Mouse (Mus musculus) lung, adult 18-20 months (tissue): ENCODE data around the gene Dgkb.

Source experiments
- DNase-seq, 2 experiments: peaks; one replicate each; pipeline ENCODE4 v3.0.0; 2022; ENCODE audit warnings: mixed read lengths in 2 of 2

Dgkb gene

GRCm38 (mm10) chr12:37996417-37996946 lies 179.0 kb downstream of the Dgkb start:
- no peak for DNase-seq

DNA sequence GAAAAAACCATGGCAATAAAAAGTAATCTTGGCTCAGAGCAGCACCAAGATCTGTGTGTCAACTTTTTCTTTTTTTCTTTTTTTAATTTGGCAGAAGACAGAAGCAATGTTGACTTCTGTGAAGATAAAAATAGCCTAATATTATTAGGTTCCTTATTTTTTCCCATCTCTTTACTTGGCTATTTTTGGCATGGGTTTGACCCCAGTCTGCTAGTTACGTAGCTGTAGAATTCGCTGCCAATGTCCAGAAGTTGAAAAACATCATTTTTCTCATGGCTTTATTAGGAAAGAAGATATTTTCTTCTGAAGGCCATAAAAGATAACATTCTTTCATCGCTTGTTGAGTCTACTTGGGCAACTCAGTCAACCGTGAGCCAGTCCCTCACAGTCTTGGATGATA lies 200.1 kb downstream of the Dgkb start:
- DNase-seq, result no peak

DNA sequence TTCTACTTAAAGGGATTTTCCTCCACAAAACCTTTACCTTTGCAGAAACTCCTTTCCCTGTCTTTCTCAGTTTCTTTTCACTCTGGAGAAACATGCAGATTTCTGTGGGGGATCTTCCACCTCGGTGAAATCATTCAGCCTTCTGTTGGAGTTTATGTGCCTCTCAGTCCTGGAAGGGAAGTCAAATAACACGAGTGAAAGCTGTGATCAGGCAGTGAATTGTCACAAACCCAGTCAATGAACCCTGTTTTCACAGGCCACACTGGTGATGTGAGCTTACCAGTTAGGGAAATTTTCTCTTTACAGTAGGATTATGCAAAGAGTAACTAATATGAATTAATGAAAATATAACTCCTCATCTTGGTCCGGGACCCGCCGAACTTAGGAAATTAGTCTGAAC lies 229.7 kb downstream of the Dgkb start:
- no peak for DNase-seq

- no peak for DNase-seq
Measured at GRCm38 (mm10) chr12:38088224-38088623, 270.7 kb downstream of the Dgkb start.

- DNase-seq, result no peak
Measured at GRCm38 (mm10) chr12:38111928-38112327, 294.4 kb downstream of the Dgkb start.

GRCm38 (mm10) chr12:38114990-38115615 lies 297.6 kb downstream of the Dgkb start:
- DNase-seq, result no peak

DNA sequence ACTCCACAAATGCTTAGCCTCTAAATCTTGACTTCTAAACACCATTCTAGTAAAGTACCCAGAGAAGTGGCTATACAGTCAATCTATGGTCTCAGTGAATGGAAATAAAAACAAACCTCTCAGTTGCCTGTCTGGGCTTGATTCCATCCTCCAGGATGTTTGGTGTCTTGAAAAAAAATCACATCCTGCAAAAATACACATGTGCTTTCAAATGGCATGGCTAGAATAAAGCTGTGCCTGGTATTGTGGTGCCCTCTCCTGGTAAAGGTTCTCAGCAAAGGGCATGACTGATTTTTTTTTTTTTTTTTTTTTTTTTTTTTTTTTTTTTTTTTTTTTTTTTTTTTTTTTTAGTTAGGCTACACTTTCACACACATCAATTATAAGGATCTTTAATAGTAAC lies 306.0 kb downstream of the Dgkb start:
- peak in 1 of 2 experiments; percentile 2 for DNase-seq

DNA sequence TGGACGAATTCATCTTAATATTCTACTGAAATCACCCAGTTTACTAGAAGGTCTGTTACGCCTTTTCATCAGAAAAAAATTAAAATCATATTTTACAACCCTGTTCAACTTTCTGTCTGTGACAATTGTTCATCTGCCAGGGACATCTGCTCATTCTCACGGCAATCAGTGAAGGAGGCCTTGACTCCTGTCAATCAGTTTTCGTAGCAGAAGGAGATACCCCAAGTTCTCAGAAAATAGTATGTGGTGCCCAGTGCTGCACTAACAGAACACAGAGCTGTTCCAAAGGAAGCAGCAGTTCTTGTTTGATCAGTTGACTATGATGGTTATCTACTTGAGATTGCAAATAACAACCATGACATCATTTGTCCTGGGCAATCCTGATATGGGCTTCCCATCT lies 307.8 kb downstream of the Dgkb start:
- DNase-seq, result no peak

DNA sequence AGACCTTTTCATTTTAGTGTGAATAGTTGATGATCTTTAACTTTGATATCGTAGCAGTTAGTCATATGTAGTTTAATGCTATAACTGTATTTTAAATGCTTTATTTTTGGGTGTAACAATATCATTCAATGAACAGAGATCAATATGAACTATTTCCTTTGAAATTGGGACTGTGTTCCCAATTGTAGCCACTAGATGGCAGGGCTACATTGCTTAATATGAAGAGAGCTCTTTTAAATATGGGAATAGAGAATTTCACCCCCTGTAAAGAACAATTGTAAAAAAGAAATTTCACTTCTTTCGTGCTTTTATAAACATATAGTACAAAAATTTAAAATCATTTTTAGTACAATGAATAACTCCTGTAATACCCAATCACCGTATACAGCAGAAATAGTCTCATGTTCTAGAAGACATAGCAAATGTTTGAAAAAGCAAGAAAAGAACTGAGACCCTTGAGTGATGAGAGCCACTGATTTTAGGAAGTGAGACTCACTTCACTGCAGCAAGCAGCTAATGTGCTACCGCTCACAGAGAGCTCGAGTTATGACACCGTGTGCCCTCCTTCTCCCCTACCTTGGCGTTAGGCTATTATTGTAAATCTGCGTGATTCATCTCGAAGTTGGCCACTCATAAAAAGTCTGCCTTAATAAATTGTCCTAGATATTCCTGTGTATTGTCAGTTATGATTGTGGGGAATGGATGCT lies 312.8 kb downstream of the Dgkb start:
- peak in 1 of 2 experiments; percentile 1 for DNase-seq

- peak; percentile 4 to 18 for DNase-seq
Measured at GRCm38 (mm10) chr12:38136379-38136778, 318.9 kb downstream of the Dgkb start.

DNA sequence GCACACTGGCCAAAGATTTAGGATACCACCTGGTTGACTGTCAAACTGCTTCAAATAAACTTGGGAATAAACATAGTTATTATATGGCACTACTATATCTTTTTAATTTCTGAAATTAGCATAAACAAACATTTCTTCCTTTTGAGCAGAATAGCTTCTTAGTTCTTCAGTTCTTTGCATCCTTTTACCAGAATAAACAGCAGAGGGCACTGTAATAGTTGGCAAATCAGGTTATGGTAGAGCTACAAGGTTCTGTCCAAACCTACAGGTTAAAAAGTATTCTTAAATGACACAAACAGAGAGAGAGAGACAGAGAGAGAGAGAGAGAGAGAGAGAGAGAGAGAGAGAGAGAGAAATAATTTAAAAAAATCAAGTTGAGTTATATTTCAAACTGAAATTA lies 322.5 kb downstream of the Dgkb start:
- DNase-seq, result no peak

DNA sequence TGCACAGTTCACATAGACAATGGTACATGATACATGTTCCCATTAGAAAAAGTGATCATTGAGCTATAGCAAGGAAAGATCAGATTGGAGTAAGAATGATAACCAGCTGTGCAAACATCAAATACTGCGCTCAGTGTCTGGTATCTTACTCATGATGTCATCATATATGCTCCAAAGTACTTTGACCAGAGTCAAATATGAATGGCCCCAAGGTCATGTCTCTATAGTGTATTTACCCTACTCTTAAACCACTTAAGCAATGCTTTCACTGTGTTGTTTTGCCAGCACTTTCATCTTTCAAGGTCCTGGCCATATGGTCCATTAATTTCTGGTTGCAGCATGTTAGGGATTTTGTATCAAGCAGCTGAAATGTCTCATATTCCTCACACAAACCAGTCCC lies 415.1 kb downstream of the Dgkb start:
- DNase-seq, result no peak

DNA sequence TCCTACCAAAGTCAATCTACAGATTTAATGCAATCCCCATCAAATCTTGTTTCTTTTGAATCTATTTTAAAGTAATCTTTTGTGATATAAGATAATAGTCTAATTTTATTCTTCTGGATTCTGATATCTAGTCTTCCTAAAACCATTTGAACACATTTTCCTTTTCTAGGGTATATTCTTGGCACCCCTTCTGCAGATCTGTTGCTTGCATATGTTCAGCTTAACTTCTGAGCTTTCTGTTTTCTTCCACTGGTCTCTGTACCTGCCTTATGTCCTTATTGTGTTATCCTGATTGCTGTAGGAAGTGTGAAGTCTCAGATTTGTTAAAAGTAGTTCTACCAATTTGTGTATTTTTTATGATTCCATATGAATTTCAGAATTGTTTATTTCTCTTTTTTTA lies 451.3 kb downstream of the Dgkb start:
- no peak for DNase-seq

DNA sequence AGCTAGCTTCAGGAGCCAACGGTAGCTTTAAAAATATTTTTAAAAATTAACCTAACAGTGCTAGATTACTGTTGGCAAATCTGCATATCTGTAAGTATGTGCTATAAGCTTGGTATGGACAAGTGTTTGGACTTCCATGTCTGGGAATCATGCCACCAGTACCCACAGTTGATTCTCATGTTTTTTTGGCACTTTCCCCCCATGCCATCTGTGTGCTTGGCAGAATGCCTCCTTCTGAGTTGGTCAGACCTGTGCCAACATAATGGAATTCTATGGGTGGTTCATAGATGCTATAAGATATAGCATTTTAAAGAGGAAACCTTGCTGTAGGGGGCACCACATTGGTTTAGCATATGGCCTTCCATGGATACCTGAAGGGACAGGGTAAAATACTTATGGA lies 484.0 kb downstream of the Dgkb start:
- DNase-seq, result no peak

- DNase-seq, result no peak
Measured at GRCm38 (mm10) chr12:38303841-38304240, 486.3 kb downstream of the Dgkb start.

- DNase-seq, result no peak
Measured at GRCm38 (mm10) chr12:38304245-38304644, 486.7 kb downstream of the Dgkb start.

DNA sequence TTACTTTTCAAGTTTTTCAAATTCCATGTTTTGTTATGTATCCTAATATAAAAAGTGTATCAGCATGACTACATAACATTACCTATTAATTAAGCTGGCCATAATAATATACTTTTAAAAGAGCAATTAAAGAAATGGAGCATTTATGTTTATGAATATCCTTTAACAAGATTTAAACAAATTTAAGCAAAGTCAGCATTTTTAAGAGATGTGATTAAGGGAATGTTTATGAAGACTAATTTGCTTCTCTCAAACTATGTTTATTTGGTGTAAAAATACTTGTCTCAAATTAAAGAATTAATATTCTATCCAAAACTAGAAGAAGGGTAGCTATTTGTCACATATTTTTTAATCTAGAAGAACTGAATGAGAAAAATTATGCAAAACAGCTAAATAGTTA lies 492.4 kb downstream of the Dgkb start:
- DNase-seq, result no peak

DNA sequence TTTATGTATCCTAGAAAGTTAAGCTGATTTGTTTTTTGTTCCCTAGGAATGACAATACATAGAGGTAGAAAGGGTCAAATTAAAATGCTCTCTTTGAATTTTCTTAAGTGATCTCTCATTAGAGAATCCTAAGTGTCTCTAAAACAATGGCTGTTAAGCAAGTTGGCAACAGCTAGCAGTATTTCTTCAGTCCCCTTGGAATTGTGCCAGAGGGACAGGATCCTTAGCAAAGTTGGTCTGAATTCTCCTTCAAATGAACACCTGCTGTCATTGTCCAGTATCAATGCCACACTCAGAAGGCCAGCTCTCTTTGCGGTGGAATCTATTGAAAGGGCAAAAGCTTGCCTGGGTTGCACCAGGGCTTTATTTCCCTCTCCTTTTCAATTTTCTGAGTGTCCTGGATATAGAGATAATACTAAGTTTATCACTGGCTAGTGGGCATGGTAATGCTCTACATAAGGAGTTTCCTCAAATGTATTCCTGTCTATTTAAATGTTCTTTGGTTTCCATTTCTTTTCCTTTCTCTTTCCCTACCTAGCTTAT lies 510.3 kb downstream of the Dgkb start:
- no peak for DNase-seq

DNA sequence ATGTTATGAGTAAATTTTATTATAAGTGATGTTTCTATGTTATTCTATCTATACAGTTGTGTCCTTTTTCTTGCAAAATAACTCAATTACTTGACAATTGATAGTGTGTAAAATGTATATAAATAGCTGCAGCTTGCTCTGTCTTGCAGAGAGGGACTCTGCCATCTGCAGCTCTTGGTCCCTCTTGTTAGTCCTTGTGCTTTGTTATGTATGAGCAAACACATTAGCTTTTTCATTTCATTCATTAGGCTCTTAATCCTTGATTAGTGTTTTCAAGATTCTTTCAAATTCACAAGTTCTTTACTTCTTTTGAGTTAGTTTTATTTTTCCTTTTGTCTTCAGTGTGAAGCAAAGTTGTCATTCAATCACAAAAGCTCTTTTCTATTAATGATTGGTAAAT lies 511.3 kb downstream of the Dgkb start:
- no peak for DNase-seq

- peak; percentile 3 to 38 for DNase-seq
Measured at GRCm38 (mm10) chr12:38342657-38343056, 525.1 kb downstream of the Dgkb start.

- no peak for DNase-seq
Measured at GRCm38 (mm10) chr12:38352481-38352880, 535.0 kb downstream of the Dgkb start.

DNA sequence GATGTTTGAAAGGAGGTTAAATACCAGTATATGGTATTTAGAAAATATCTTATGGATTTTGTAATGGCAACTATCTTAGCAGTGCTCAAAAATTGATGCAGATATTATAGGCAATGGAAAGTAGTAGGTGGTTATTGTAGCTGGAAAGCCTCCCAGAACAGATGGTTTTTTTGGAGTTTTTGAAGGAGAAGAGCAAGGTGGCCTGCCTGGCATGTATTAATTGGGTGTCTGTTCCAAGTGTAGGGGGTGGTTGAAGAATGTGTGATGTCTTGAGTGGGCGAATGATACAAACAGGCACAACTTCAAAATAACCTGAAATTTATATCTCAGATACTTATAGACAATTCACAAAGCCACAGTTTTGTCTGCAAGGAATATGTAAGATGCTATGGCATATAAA lies 538.9 kb downstream of the Dgkb start:
- DNase-seq, result no peak

DNA sequence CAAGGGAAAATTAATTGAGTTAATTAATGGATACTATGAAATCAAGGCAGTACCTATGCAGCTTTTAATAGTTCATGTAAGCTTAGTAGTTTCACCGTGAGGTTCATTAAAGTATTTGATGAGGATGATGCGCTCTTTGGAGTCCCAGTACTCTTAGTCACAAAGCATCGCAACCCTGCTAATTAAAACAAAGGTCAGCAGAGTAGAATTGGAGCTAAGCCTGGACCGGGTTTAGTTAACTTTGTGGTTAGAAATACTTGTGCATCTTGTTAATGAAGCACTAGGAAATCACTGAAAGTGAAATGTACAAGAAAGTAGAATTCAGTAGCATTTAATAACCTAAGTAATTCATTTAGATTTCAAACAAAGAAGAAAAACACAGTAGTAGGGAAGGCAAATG lies 544.0 kb downstream of the Dgkb start:
- no peak for DNase-seq

- DNase-seq, result no peak
Measured at GRCm38 (mm10) chr12:38371597-38371996, 554.1 kb downstream of the Dgkb start.
